Mouse (Mus musculus): ENCODE measurements around the gene 1700028P14Rik. TPM values are rescaled to one million over a fixed set of nuclear protein-coding genes. Genes with fewer than 3 reads are reported as not detected.

Gene 1700028P14Rik
- total RNA-seq, 2 experiments from 2014 or later = 2.4 to 2.6 TPM

Other genes starting within 250 kb of the 1700028P14Rik start
- under 1 TPM; 0.68 to 0.79 TPM for gene Mamdc2, start 204.4 kb downstream of the 1700028P14Rik start, total RNA-seq (2021)
- 10 to 100 TPM; 36.1 to 39.3 TPM for gene Ptar1, start 34.6 kb upstream of the 1700028P14Rik start, total RNA-seq (2021)
- gene Apba1, start 106.1 kb upstream of the 1700028P14Rik start, total RNA-seq (2021) = 100 to 1,000 TPM; 120 to 121 TPM

Data from layer of hippocampus, adult 18-20 months (tissue).